Mouse (Mus musculus): ENCODE measurements at regions not wholly inside any gene's neighbourhood (a gene's known extent, or its start where the extent isn't known, plus 50 kb on each side); places are given as distances from the start of the nearest gene placed in this dataset.
"Not testable (repeated sequence)": the region's sequence is repeated elsewhere in the genome, so short reads cannot be mapped to it uniquely, and the experiment has no call there.

GRCm38 (mm10) chr3:101224091-101224490, 63.6 kb downstream of the Cd2 start:
- H3K4me1 ChIP-seq (replicated peaks): no peaks in the 10 kb centered on the region
- 75% methylated on average over 7 of the region's 7 CpGs for WGBS
- no peak overlapping the region for H3K27ac ChIP-seq (replicated peaks)
- no peaks in the 10 kb centered on the region for H3K27me3 ChIP-seq
- H3K9me3 ChIP-seq: no peaks in the 10 kb centered on the region
- no peak for ATAC-seq (ENCODE audit: low read depth)
- no peak overlapping the region for H3K4me3 ChIP-seq
- H3K4me2 ChIP-seq: no peak overlapping the region
- no peak overlapping the region for H3K9ac ChIP-seq
- no peaks in the 10 kb centered on the region for H3K36me3 ChIP-seq

DNA sequence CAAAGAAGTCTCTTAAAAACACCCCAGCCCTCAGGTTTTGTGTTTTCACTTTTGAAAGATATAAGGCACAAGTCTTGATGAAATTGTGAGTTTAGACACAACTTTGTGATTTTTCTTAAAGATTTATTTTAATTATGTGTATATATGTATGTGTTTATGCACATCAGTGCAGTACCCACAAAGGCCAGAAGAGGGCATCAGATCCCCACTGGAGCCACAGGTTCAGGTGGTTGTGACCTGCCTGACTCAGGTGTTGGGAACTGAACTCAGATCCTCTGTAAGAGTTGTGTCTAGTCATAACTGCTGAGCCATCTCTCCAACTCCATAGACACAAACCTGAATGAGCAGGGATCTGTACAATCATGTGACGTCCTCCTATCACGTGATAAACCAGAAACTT, 67.8 kb downstream of the Cd2 start:
- no peak overlapping the region for H3K4me2 ChIP-seq
- ATAC-seq (ENCODE audit: low read depth): no peak
- no peaks in the 10 kb centered on the region for H3K4me1 ChIP-seq (replicated peaks)
- no peak overlapping the region for H3K9ac ChIP-seq
- no peaks in the 10 kb centered on the region for H3K9me3 ChIP-seq
- no peaks in the 10 kb centered on the region for H3K27me3 ChIP-seq
- 94% methylated on average over 2 of the region's 2 CpGs for WGBS
- no peak overlapping the region for H3K27ac ChIP-seq (replicated peaks)
- H3K4me3 ChIP-seq: no peak overlapping the region
- no peaks in the 10 kb centered on the region for H3K36me3 ChIP-seq

DNA sequence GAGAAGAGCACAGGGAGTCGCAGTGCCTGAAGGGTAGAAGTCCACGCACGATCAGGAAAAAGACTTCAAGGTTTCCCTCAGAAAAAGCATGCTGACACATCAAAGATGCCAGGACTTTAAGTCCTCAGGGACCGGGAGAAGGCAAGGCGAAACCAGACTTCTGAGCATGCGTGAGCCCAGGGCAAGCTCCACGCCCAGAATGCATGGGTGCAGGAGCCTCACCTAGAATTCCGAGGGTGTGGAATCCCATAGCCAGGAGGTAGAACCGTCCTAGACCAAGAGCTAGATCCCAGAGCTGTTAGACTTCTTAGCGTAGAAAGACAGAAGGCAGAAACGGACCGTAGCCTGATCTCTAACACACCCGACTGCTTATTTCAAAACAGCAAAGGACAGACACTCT, 71.0 kb downstream of the Cd2 start:
- Histone ChIP-seq H3K4me2 (no peak overlapping the region), H3K9me3 (no peaks in the 10 kb centered on the region), H3K4me3 (no peak overlapping the region), H3K27ac (replicated peaks) (no peak overlapping the region), H3K9ac (no peak overlapping the region), H3K27me3 (no peaks in the 10 kb centered on the region), H3K36me3 (no peaks in the 10 kb centered on the region), H3K4me1 (replicated peaks) (peaks cover 22% of the 10 kb centered on the region)
- WGBS: 93% methylated on average over 13 of the region's 13 CpGs
- no peak for ATAC-seq (ENCODE audit: low read depth)

DNA sequence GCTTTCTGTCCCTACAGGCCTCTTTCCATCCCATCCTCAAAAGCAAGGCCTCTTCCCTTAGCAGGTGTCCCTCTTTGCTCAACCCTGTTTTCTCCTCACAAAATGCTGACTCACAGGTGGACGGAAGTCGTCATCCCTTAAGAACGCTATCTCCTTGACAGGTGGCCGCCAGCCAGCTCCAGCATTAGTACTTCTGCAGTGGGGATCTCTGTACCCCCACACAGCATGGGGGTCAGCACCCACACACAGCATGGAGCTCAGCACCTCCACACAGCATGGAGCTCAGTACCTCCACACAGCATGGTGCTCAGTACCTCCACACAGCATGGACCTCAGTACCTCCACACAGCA, 74.6 kb downstream of the Cd2 start:
- H3K9ac ChIP-seq: 0 out of 2 replicates have a peak overlapping the region, but pooled peaks have one; percentile 45
- H3K4me2 ChIP-seq: 0 out of 2 replicates have a peak overlapping the region, but pooled peaks have one; percentile 22
- H3K27ac ChIP-seq (replicated peaks): peak overlapping the region; percentile 92
- no peaks in the 10 kb centered on the region for H3K27me3 ChIP-seq
- no peaks in the 10 kb centered on the region for H3K9me3 ChIP-seq
- no peak overlapping the region for H3K4me3 ChIP-seq
- 54% methylated on average over 4 of the region's 4 CpGs for WGBS
- no peaks in the 10 kb centered on the region for H3K36me3 ChIP-seq
- H3K4me1 ChIP-seq (replicated peaks): peaks cover 25% of the 10 kb centered on the region
- ATAC-seq (ENCODE audit: low read depth): no peak; the same call in none of the 2 replicates

DNA sequence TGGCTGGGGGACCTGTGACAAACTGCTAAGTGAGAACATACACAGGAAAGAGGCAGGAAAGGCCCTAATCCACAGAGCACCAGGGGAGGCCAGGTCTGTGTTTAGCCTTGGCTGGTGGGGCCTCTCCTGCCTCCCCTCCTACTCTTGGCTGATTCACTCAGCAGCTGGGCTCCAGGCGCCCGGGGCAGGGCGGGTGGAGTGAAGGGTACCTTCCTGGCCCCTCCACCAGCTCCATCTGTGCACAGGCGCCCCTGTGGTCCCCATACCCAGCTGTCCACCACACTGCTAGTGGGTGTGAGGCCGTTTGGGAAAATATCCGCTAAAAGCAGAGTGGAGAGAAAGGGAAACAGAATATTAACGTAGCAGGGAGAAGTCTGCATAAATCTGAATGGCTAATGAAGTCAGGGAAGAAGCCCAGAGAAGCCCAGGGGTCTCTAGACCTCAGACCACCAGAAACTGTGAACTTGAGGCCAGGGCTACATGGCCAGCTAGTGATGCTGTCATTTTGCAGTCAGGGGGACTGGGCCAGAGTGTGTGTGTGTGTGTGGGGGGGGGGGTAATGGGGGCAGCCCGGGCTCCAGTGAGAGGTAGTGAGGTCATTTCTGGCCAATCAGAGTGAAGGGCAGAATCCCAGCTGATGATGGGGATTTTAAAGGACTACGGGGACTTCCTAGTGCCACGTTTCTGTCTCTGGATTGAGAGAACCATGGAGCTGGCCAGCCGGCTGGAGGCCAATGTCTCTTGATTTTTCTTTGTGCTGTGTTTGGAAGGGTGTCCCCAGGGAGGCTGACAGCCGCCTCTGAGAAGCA, 75.1 kb downstream of the Cd2 start:
- Histone ChIP-seq H3K9me3 (no peaks in the 10 kb centered on the region), H3K4me2 (peak overlapping the region; percentile 24), H3K4me3 (no peak overlapping the region), H3K4me1 (replicated peaks) (peaks cover 25% of the 10 kb centered on the region), H3K36me3 (no peaks in the 10 kb centered on the region), H3K27me3 (no peaks in the 10 kb centered on the region), H3K9ac (peak overlapping the region; percentile 45; the same call in 1 of the 2 replicates), H3K27ac (replicated peaks) (peak overlapping the region; percentile 92)
- WGBS: 3% methylated on average over 12 of the region's 12 CpGs
- peak; percentile 92 for ATAC-seq (ENCODE audit: low read depth)

DNA sequence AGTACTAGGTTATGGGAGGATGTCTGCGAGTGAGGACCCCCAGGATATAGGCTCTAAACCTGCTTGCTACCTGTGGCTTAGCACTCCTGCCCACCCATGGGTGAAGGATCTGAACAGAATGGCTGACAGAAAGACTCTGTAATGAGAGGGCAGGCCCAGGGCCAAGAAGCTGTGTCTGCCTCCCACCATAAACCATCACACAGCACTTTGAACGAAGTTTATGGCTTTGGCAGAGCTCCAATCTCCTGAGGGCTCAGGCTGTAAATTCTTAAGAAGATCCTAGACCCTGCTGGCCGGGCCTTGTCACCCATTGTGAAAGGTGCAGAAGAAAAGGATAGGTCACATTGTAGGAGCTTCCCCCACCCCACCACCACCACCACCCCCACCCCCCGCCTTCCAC, 75.8 kb downstream of the Cd2 start:
- WGBS: 24% methylated on average over 4 of the region's 4 CpGs
- H3K36me3 ChIP-seq: no peaks in the 10 kb centered on the region
- H3K4me2 ChIP-seq: no peak overlapping the region; the same call in 1 of the 2 replicates
- no peak overlapping the region for H3K4me3 ChIP-seq
- no peak overlapping the region for H3K9ac ChIP-seq
- H3K4me1 ChIP-seq (replicated peaks): peaks cover 25% of the 10 kb centered on the region
- H3K27me3 ChIP-seq: no peaks in the 10 kb centered on the region
- H3K9me3 ChIP-seq: no peaks in the 10 kb centered on the region
- ATAC-seq (ENCODE audit: low read depth): peak; percentile 77
- H3K27ac ChIP-seq (replicated peaks): peak overlapping the region; percentile 92

GRCm38 (mm10) chr3:101209546-101209945, 78.2 kb downstream of the Cd2 start:
- Histone ChIP-seq H3K27me3 (no peaks in the 10 kb centered on the region), H3K9me3 (no peaks in the 10 kb centered on the region), H3K4me1 (replicated peaks) (peaks cover 25% of the 10 kb centered on the region), H3K9ac (no peak overlapping the region), H3K4me3 (no peak overlapping the region), H3K4me2 (no peak overlapping the region), H3K36me3 (no peaks in the 10 kb centered on the region), H3K27ac (replicated peaks) (no peak overlapping the region)
- WGBS: 66% methylated on average over 7 of the region's 7 CpGs
- no peak for ATAC-seq (ENCODE audit: low read depth)

GRCm38 (mm10) chr3:101208751-101209150, 79.0 kb downstream of the Cd2 start:
- H3K4me1 ChIP-seq (replicated peaks): peaks cover 23% of the 10 kb centered on the region
- no peak for ATAC-seq (ENCODE audit: low read depth)
- no peak overlapping the region for H3K9ac ChIP-seq
- no peaks in the 10 kb centered on the region for H3K9me3 ChIP-seq
- no peak overlapping the region for H3K4me3 ChIP-seq
- no peak overlapping the region for H3K4me2 ChIP-seq
- H3K27me3 ChIP-seq: no peaks in the 10 kb centered on the region
- H3K27ac ChIP-seq (replicated peaks): no peak overlapping the region
- no peaks in the 10 kb centered on the region for H3K36me3 ChIP-seq
- 93% methylated on average over 12 of the region's 12 CpGs for WGBS

DNA sequence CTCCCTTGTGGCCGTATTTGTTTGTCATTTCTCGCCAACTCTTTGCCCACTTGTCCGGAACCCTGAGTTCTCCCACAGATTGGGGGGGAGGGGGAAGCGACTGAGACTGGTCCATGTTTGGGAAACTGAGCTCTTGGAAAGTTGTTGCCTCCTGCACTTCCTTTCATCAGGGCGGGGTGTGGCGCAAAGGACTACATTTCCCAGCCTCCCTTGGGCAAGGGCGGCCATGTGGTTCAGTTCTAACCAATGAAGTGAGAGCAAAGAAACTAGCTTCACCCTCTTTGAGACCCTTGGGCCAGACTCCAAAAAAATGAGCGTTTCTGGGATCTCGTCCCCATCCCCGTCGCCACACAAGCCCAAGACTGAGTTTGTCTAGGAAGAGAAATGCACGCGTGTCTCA, 81.6 kb downstream of the Cd2 start:
- not testable (repeated sequence) for H3K4me3 ChIP-seq; ATAC-seq (ENCODE audit: low read depth); H3K9ac ChIP-seq; H3K36me3 ChIP-seq; H3K4me1 ChIP-seq (replicated peaks); H3K9me3 ChIP-seq; H3K27me3 ChIP-seq; H3K27ac ChIP-seq (replicated peaks); H3K4me2 ChIP-seq
- WGBS: 93% methylated on average over 13 of the region's 13 CpGs

- WGBS: 82% methylated on average over 5 of the region's 5 CpGs
- Histone ChIP-seq H3K27me3 (no peaks in the 10 kb centered on the region), H3K4me2 (no peak overlapping the region), H3K9ac (no peak overlapping the region), H3K36me3 (no peaks in the 10 kb centered on the region), H3K4me1 (replicated peaks) (peaks cover 20% of the 10 kb centered on the region; the same call in 1 of the 2 replicates), H3K4me3 (no peak overlapping the region), H3K27ac (replicated peaks) (no peak overlapping the region), H3K9me3 (no peaks in the 10 kb centered on the region)
- no peak for ATAC-seq (ENCODE audit: low read depth)
These were observed 84.6 kb upstream of the Ptgfrn start for GRCm38 (mm10) chr3:101194725-101195124.

- H3K27ac ChIP-seq (replicated peaks): no peak overlapping the region
- H3K4me3 ChIP-seq: no peak overlapping the region
- H3K4me1 ChIP-seq (replicated peaks): peaks cover 20% of the 10 kb centered on the region; the same call in 1 of the 2 replicates
- H3K9ac ChIP-seq: no peak overlapping the region
- H3K27me3 ChIP-seq: no peaks in the 10 kb centered on the region
- no peaks in the 10 kb centered on the region for H3K36me3 ChIP-seq
- H3K4me2 ChIP-seq: no peak overlapping the region
- no peak for ATAC-seq (ENCODE audit: low read depth)
- 65% methylated on average over 5 of the region's 5 CpGs for WGBS
- no peaks in the 10 kb centered on the region for H3K9me3 ChIP-seq
These were observed 84.2 kb upstream of the Ptgfrn start for GRCm38 (mm10) chr3:101194319-101194718.

DNA sequence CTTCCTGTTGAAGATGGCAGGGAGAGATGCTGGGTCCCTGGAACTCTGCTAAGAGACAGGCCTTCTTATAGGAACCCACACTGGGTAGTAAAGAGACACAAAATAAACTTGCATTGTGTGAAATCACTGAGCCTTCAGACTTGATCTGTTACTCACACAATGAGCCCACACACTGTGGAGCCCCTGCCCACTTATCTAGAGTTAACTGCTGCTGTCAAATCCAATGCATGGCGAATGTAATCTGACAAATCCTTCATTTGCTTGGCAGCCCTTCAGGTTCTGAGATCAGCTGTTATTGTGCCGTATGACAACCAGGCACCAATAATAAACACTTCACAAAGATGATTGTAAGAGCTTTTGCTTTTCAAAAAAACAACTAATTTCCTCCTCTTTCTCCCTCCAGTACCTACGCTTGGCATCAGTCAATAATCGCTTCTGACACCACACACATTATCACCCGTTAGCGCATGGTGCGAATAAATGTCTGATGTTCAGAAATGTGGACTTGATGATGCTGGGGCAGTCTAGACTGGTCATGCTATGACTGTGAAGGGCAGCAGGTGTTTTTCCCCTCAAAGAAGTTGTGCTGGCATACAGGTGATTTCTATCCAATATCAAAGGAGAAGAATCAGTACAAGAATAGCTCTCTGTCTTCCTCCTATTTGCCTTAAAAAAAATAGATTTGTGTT, 81.4 kb upstream of the Ptgfrn start:
- Histone ChIP-seq H3K4me2 (no peak overlapping the region), H3K27ac (replicated peaks) (no peak overlapping the region), H3K4me1 (replicated peaks) (peaks cover 20% of the 10 kb centered on the region; the same call in 1 of the 2 replicates), H3K9me3 (no peaks in the 10 kb centered on the region), H3K4me3 (no peak overlapping the region), H3K9ac (no peak overlapping the region), H3K36me3 (no peaks in the 10 kb centered on the region), H3K27me3 (no peaks in the 10 kb centered on the region)
- ATAC-seq (ENCODE audit: low read depth): no peak
- 82% methylated on average over 7 of the region's 7 CpGs for WGBS

All from neural tube, embryonic 13.5 days (tissue).